In genomic region chr8:95037106-95037925, GRCm38 (mm10) we compare ENCODE assay signal across 8 mouse cellular contexts. TPM values are rescaled to one million over a fixed set of nuclear protein-coding genes. Genes with fewer than 3 reads are reported as not detected.
DNase-seq lines count a peak whose midpoint lies in the region; ATAC-seq and TF ChIP-seq lines count a peak whose summit lies in the region.

No protein-coding gene starts in this region.

- ATAC-seq in hematopoietic stem cell, adult 5-6 weeks (replicated peaks in 1 of 2; ENCODE audit: insufficient read depth in 1 of 2, low FRiP score in 2 of 2, low TSS enrichment in 1 of 2, low read depth in 1 of 2, poor library complexity in 2 of 2, severe bottlenecking in 2 of 2): peak; percentile 77 to 89
- ATAC-seq in limb, embryonic 12.5 days (ENCODE audit: insufficient number of reproducible peaks, insufficient read depth, low FRiP score, low TSS enrichment, low read depth): no peak; the same call in 1 of the 2 replicates

- peak; percentile 24 for DNase-seq in kidney, adult 11 months
- no peak for DNase-seq in kidney, adult 18-20 months
- peak; percentile 67 for DNase-seq in brain, embryonic 14.5 days (ENCODE audit: low read depth)
- DNase-seq in monocyte, adult 2 months (ENCODE audit: low read depth in 1 of 2, low spot score in 2 of 2): peak; percentile 37 to 53
- DNase-seq in c-Kit-positive CD71-positive TER-119-positive erythroid progenitor cells, embryonic 14.5 days (ENCODE audit: low spot score): no peak
- no peak for DNase-seq in spleen, adult 12 weeks (ENCODE audit: low spot score)

- H3K27ac ChIP-seq in limb, embryonic 12.5 days: 0 out of 2 replicates have a peak overlapping the region, but pooled peaks have one; percentile 2

- TF ChIP-seq POLR2A in brain, embryonic 14.5 days (IDR thresholded peaks at IDR 0.05; ENCODE audit: borderline replicate concordance, extremely low read depth, insufficient read depth, insufficient read length, poor library complexity, severe bottlenecking): no peak

- no peak overlapping the region for H3K4me3 ChIP-seq in limb, embryonic 12.5 days (replicated peaks)

- 0 out of 2 replicates have a peak, but pooled peaks cover 5% of the 10 kb centered on the region for H3K4me1 ChIP-seq in limb, embryonic 12.5 days (replicated peaks)

- H3K9me3 ChIP-seq in limb, embryonic 12.5 days: no peaks in the 10 kb centered on the region

- H3K4me2 ChIP-seq in limb, embryonic 12.5 days: no peak overlapping the region

- no peaks in the 10 kb centered on the region for H3K36me3 ChIP-seq in limb, embryonic 12.5 days

- no peak overlapping the region for H3K9ac ChIP-seq in limb, embryonic 12.5 days (replicated peaks)

- H3K27me3 ChIP-seq in limb, embryonic 12.5 days: 0 out of 2 replicates have a peak, but pooled peaks cover 2% of the 10 kb centered on the region

- TF ChIP-seq CTCF in brain, embryonic 14.5 days (IDR thresholded peaks at IDR 0.05; ENCODE audit: borderline replicate concordance, extremely low read depth, insufficient read depth, insufficient read length): no peak

- WGBS in limb, embryonic 12.5 days: 66% methylated on average over 7 of the region's 7 CpGs

RNA-seq across cellular contexts. Expression of gene Drc7, which starts 17.6 kb away (rescaled TPM):
- 2.0 and 4.2 TPM in 2 replicates for polyA plus RNA-seq in brain, embryonic 14.5 days (2012; rRNA removed)
- total RNA-seq in hematopoietic stem cell, adult 5-6 weeks (2017): 5.6 and 10.2 TPM in 2 replicates
- 0.23 TPM in 1 of 2 replicates, not detected in the other for polyA plus RNA-seq in limb, embryonic 12.5 days (2016; fragmentation: Nextera tagmentation; extraction: Ambion mirVana)

RNA-seq across cellular contexts. Expression of gene Adgrg3, which starts 19.8 kb away (rescaled TPM):
- 2.1 and 3.0 TPM in 2 replicates for polyA plus RNA-seq in brain, embryonic 14.5 days (2012; rRNA removed)
- 114 and 161 TPM in 2 replicates for total RNA-seq in hematopoietic stem cell, adult 5-6 weeks (2017)
- 2.2 and 2.7 TPM in 2 replicates for polyA plus RNA-seq in limb, embryonic 12.5 days (2016; fragmentation: Nextera tagmentation; extraction: Ambion mirVana)

RNA-seq across cellular contexts. Expression of gene Katnb1, which starts 43.7 kb away (rescaled TPM):
- 56.2 and 67.2 TPM in 2 replicates for polyA plus RNA-seq in brain, embryonic 14.5 days (2012; rRNA removed)
- total RNA-seq in hematopoietic stem cell, adult 5-6 weeks (2017): 15.4 and 32.0 TPM in 2 replicates
- polyA plus RNA-seq in limb, embryonic 12.5 days (2016; fragmentation: Nextera tagmentation; extraction: Ambion mirVana): 26.7 and 27.6 TPM in 2 replicates

Comparison
In these comparisons a context has a peak if more than half of its experiments do, and no peak if none do; other contexts are left out.
1. DNase-seq: peak in kidney, adult 11 months (single experiment), brain, embryonic 14.5 days (single experiment) and monocyte, adult 2 months (2 of 2); none in kidney, adult 18-20 months (single experiment), c-Kit-positive CD71-positive TER-119-positive erythroid progenitor cells, embryonic 14.5 days (single experiment) and spleen, adult 12 weeks (single experiment).